ENCODE assay signal across 10 mouse cellular contexts in genomic region chr4:152267748-152268369, GRCm38 (mm10). TPM values are rescaled to one million over a fixed set of nuclear protein-coding genes. Genes with fewer than 3 reads are reported as not detected.
DNase-seq lines count a peak whose midpoint lies in the region; ATAC-seq lines count a peak whose summit lies in the region.
"Had no signal": no experiment of that assay in that cellular context is flagged by ENCODE, and none has a peak within 500 bp of the region (broad histone marks: within the 10 kb centered on the region; RNA-seq: fewer than 3 reads in every experiment).

No protein-coding gene starts in this region.

- 0 out of 2 replicates have a peak, but pooled peaks cover 5% of the 10 kb centered on the region for H3K36me3 ChIP-seq in kidney, embryonic 16.5 days (ENCODE audit: insufficient read depth, low read length)

- peaks cover 34% of the 10 kb centered on the region for H3K4me1 ChIP-seq in kidney, embryonic 16.5 days (ENCODE audit: insufficient read depth, low read length)

- 55% methylated on average over 13 of the region's 13 CpGs for WGBS in kidney, embryonic 16.5 days

- H3K4me3 ChIP-seq in kidney, embryonic 16.5 days (ENCODE audit: low read length) = no peak overlapping the region
- H3K4me3 ChIP-seq: megakaryocyte, embryonic 14.5 days had no signal

- ATAC-seq in kidney, embryonic 16.5 days (ENCODE audit: low FRiP score, low TSS enrichment) = no peak
- ATAC-seq in inflammation-experienced regulatory T-cells, adult 6 months = no peak

- no peak for DNase-seq in kidney, postnatal 4 days
- DNase-seq in cerebellum, adult 11 months = peak; percentile 79
- peak; percentile 70 for DNase-seq in gastrocnemius, postnatal 14 days
- peak; percentile 81 for DNase-seq in lung, postnatal 10 days
- no peak for DNase-seq in spleen, postnatal 10 days (ENCODE audit: low spot score in 2 of 2)
- DNase-seq in layer of hippocampus, adult 11-12 months (ENCODE audit: low spot score) = no peak

- H3K9me3 ChIP-seq in kidney, embryonic 16.5 days (ENCODE audit: low read length) = no peaks in the 10 kb centered on the region
- H3K9me3 ChIP-seq: megakaryocyte, embryonic 14.5 days had no signal

- no peak overlapping the region for H3K27ac ChIP-seq in kidney, embryonic 16.5 days (ENCODE audit: low read length)

- H3K27me3 ChIP-seq in kidney, embryonic 16.5 days (ENCODE audit: insufficient read depth, low read length) = no peaks in the 10 kb centered on the region

- H3K4me2 ChIP-seq in kidney, embryonic 16.5 days (replicated peaks; ENCODE audit: low read depth, low read length) = no peak overlapping the region

- 0 out of 2 replicates have a peak overlapping the region, but pooled peaks have one; percentile 10 for H3K9ac ChIP-seq in kidney, embryonic 16.5 days (replicated peaks; ENCODE audit: low read length)

- intact Hi-C loops in gastrocnemius, postnatal 14 days (cut with DNase I; ENCODE audit: low total_unique reads) = no loop called here

RNA-seq across cellular contexts. Expression of gene Gpr153, which starts 6.2 kb away (rescaled TPM):
- polyA plus RNA-seq in kidney, embryonic 16.5 days (2015; fragmentation: Nextera tagmentation; extraction: Ambion mirVana) = 5.3 and 6.2 TPM in 2 replicates
- total RNA-seq in gastrocnemius, postnatal 14 days (2021) = 10 to 100 TPM; 18.0 to 21.0 TPM
- under 1 TPM in 1 of 3 experiments, not detected in 2; 0.15 TPM for polyA plus RNA-seq in inflammation-experienced regulatory T-cells, adult 6 months (2017; shearing (Covaris generic))

RNA-seq across cellular contexts. Expression of gene Hes3, which starts 23.6 kb away (rescaled TPM):
- polyA plus RNA-seq in kidney, embryonic 16.5 days (2015; fragmentation: Nextera tagmentation; extraction: Ambion mirVana) = not detected in 2 replicates
- not detected for total RNA-seq in gastrocnemius, postnatal 14 days (2021)
- not detected for polyA plus RNA-seq in inflammation-experienced regulatory T-cells, adult 6 months (2017; shearing (Covaris generic))
- total RNA-seq: left cerebral cortex, adult 18-20 months had no signal

RNA-seq across cellular contexts. Expression of gene Icmt, which starts 29.2 kb away (rescaled TPM):
- 32.0 and 32.6 TPM in 2 replicates for polyA plus RNA-seq in kidney, embryonic 16.5 days (2015; fragmentation: Nextera tagmentation; extraction: Ambion mirVana)
- total RNA-seq in gastrocnemius, postnatal 14 days (2021) = 10 to 100 TPM; 16.0 to 19.0 TPM
- 1 to 10 TPM; 5.1 to 8.8 (median 7.1) TPM for polyA plus RNA-seq in inflammation-experienced regulatory T-cells, adult 6 months (2017; shearing (Covaris generic))

RNA-seq across cellular contexts. Expression of gene Rnf207, which starts 50.9 kb away (rescaled TPM):
- 1.2 and 1.6 TPM in 2 replicates for polyA plus RNA-seq in kidney, embryonic 16.5 days (2015; fragmentation: Nextera tagmentation; extraction: Ambion mirVana)
- total RNA-seq in gastrocnemius, postnatal 14 days (2021) = not detected
- polyA plus RNA-seq in inflammation-experienced regulatory T-cells, adult 6 months (2017; shearing (Covaris generic)) = not detected

RNA-seq across cellular contexts. Expression of gene Rpl22, which starts 57.7 kb away (rescaled TPM):
- 295 and 333 TPM in 2 replicates for polyA plus RNA-seq in kidney, embryonic 16.5 days (2015; fragmentation: Nextera tagmentation; extraction: Ambion mirVana)
- total RNA-seq in gastrocnemius, postnatal 14 days (2021) = 100 to 1,000 TPM; 233 to 251 TPM
- 1,000 to 10,000 TPM in 1 of 3 experiments, 100 to 1,000 TPM in 2; 752 to 1,062 (median 960) TPM for polyA plus RNA-seq in inflammation-experienced regulatory T-cells, adult 6 months (2017; shearing (Covaris generic))

Comparison
In these comparisons a context has a peak if more than half of its experiments do, and no peak if none do; other contexts are left out.
1. DNase-seq: peak in cerebellum, adult 11 months (single experiment), gastrocnemius, postnatal 14 days (single experiment) and lung, postnatal 10 days (single experiment); none in kidney, postnatal 4 days (0 of 2), spleen, postnatal 10 days (0 of 2) and layer of hippocampus, adult 11-12 months (single experiment).